ENCODE assay signal across 18 mouse cellular contexts in genomic region chr5:123010806-123011205, GRCm38 (mm10). TPM values are rescaled to one million over a fixed set of nuclear protein-coding genes. Genes with fewer than 3 reads are reported as not detected.
A peak's percentile ranks its signal among the peaks of the same experiment; 100 is the strongest.
DNase-seq lines count a peak whose midpoint lies in the region; ATAC-seq and TF ChIP-seq lines count a peak whose summit lies in the region.
"Had no signal": no experiment of that assay in that cellular context is flagged by ENCODE, and none has a peak within 500 bp of the region (broad histone marks: within the 10 kb centered on the region; RNA-seq: fewer than 3 reads in every experiment).

No protein-coding gene starts in this region.

- no peaks in the 10 kb centered on the region for H3K9me3 ChIP-seq in hindbrain, postnatal 0 days (ENCODE audit: low read length)
- no peaks in the 10 kb centered on the region for H3K9me3 ChIP-seq in hindbrain, embryonic 14.5 days (ENCODE audit: control insufficient read depth, low read length)
- H3K9me3 ChIP-seq in lung, postnatal 0 days (ENCODE audit: low read length), result no peaks in the 10 kb centered on the region
- H3K9me3 ChIP-seq in MEL (replicated peaks; ENCODE audit: insufficient read depth, low read length), result no peaks in the 10 kb centered on the region
- H3K9me3 ChIP-seq: lung, embryonic 15.5 days; midbrain, embryonic 13.5 days had no signal

- no peak overlapping the region for H3K27ac ChIP-seq in hindbrain, postnatal 0 days
- H3K27ac ChIP-seq in hindbrain, embryonic 14.5 days, result no peak overlapping the region
- H3K27ac ChIP-seq in lung, postnatal 0 days (ENCODE audit: low read length), result no peak overlapping the region
- no peak overlapping the region for H3K27ac ChIP-seq in MEL (ENCODE audit: control insufficient read depth, low read depth, low read length)
- no peak overlapping the region for H3K27ac ChIP-seq in small intestine, adult 2 months (ENCODE audit: insufficient read depth, low read depth, low read length)
- H3K27ac ChIP-seq: lung, embryonic 15.5 days; midbrain, embryonic 13.5 days had no signal

- no peak overlapping the region for H3K9ac ChIP-seq in hindbrain, postnatal 0 days (replicated peaks; ENCODE audit: low read length)
- no peak overlapping the region for H3K9ac ChIP-seq in hindbrain, embryonic 14.5 days
- no peak overlapping the region for H3K9ac ChIP-seq in lung, postnatal 0 days (replicated peaks; ENCODE audit: low read depth)
- H3K9ac ChIP-seq in MEL (ENCODE audit: control insufficient read depth, low read depth, low read length, poor library complexity, severe bottlenecking), result no peak overlapping the region
- H3K9ac ChIP-seq: lung, embryonic 15.5 days; midbrain, embryonic 13.5 days had no signal

- ATAC-seq in hindbrain, postnatal 0 days, result no peak
- ATAC-seq in hindbrain, embryonic 14.5 days (ENCODE audit: low FRiP score), result no peak
- no peak for ATAC-seq in lung, postnatal 0 days
- ATAC-seq: midbrain, embryonic 13.5 days had no signal

- 91% methylated on average over 6 of the region's 6 CpGs for WGBS in hindbrain, postnatal 0 days
- 89% methylated on average over 6 of the region's 6 CpGs for WGBS in hindbrain, embryonic 14.5 days
- WGBS in lung, postnatal 0 days, result 94% methylated on average over 6 of the region's 6 CpGs
- 94% methylated on average over 6 of the region's 6 CpGs for WGBS in small intestine, adult 2 months

- no peak overlapping the region for H3K4me3 ChIP-seq in hindbrain, postnatal 0 days (ENCODE audit: low read length)
- no peak overlapping the region for H3K4me3 ChIP-seq in hindbrain, embryonic 14.5 days (replicated peaks; ENCODE audit: low read length)
- H3K4me3 ChIP-seq in lung, postnatal 0 days (ENCODE audit: low read depth, low read length), result no peak overlapping the region
- no peak overlapping the region for H3K4me3 ChIP-seq in MEL (ENCODE audit: control insufficient read depth in 1 of 2, insufficient read depth in 1 of 2, low read depth in 2 of 2, low read length in 2 of 2)
- no peak overlapping the region for H3K4me3 ChIP-seq in small intestine, adult 2 months (ENCODE audit: low read depth, low read length)
- H3K4me3 ChIP-seq: lung, embryonic 15.5 days; midbrain, embryonic 13.5 days had no signal

- DNase-seq in hindbrain, postnatal 0 days (ENCODE audit: low spot score), result no peak
- DNase-seq in hindbrain, embryonic 14.5 days (ENCODE audit: low spot score), result no peak
- DNase-seq in lung, postnatal 0 days (ENCODE audit: low spot score), result no peak
- no peak for DNase-seq in lung, postnatal 14 days
- DNase-seq in MEL (ENCODE audit: low read depth, low spot score), result peak; percentile 54
- DNase-seq in ovary, postnatal 10 days (ENCODE audit: low spot score), result no peak
- DNase-seq in c-Kit-positive CD71-positive TER-119-positive erythroid progenitor cells, embryonic 14.5 days (ENCODE audit: low spot score), result no peak
- DNase-seq: adrenal gland, adult 2 months; gastrocnemius, postnatal 36 days; right cerebral cortex, postnatal 14 days had no signal

- peaks cover 6% of the 10 kb centered on the region for H3K79me2 ChIP-seq in MEL (ENCODE audit: control insufficient read depth, insufficient read depth, low read length, poor library complexity)

- no peaks in the 10 kb centered on the region for H3K36me3 ChIP-seq in hindbrain, postnatal 0 days (ENCODE audit: insufficient read depth, low read length)
- no peaks in the 10 kb centered on the region for H3K36me3 ChIP-seq in hindbrain, embryonic 14.5 days (replicated peaks; ENCODE audit: control insufficient read depth, insufficient read depth)
- no peaks in the 10 kb centered on the region for H3K36me3 ChIP-seq in lung, postnatal 0 days (ENCODE audit: insufficient read depth, low read length)
- H3K36me3 ChIP-seq in MEL (ENCODE audit: control insufficient read depth in 1 of 2, insufficient read depth in 2 of 2, low read length in 2 of 2), result peaks cover 0 to 5% of the 10 kb centered on the region in 2 experiments; a peak in 2 of 4 replicates
- no peaks in the 10 kb centered on the region for H3K36me3 ChIP-seq in small intestine, adult 2 months (ENCODE audit: control insufficient read depth, insufficient read depth, low read length)
- H3K36me3 ChIP-seq: lung, embryonic 15.5 days; midbrain, embryonic 13.5 days had no signal

- TF ChIP-seq EP300 in lung, postnatal 0 days (IDR thresholded peaks at IDR 0.05), result no peak
- no peak for TF ChIP-seq EP300 in MEL (IDR thresholded peaks at IDR 0.05; ENCODE audit: low read depth in 1 of 2, low read length in 2 of 2)

- peak; percentile 25 for TF ChIP-seq RAD21 in MEL (IDR thresholded peaks at IDR 0.05; ENCODE audit: low read depth, low read length)

- H3K27me3 ChIP-seq in hindbrain, postnatal 0 days (ENCODE audit: insufficient read depth, low read length), result no peaks in the 10 kb centered on the region
- no peaks in the 10 kb centered on the region for H3K27me3 ChIP-seq in hindbrain, embryonic 14.5 days (ENCODE audit: control insufficient read depth, insufficient read depth, low read length)
- H3K27me3 ChIP-seq in lung, postnatal 0 days (replicated peaks; ENCODE audit: insufficient read depth, low read length), result no peaks in the 10 kb centered on the region
- H3K27me3 ChIP-seq in MEL (ENCODE audit: control insufficient read depth in 1 of 2, insufficient read depth in 2 of 2, low read length in 2 of 2), result peaks cover 8 to 15% of the 10 kb centered on the region in 2 experiments
- H3K27me3 ChIP-seq in small intestine, adult 2 months (ENCODE audit: control insufficient read depth, insufficient read depth, low read length), result no peaks in the 10 kb centered on the region
- H3K27me3 ChIP-seq: lung, embryonic 15.5 days; midbrain, embryonic 13.5 days had no signal

- no peak overlapping the region for H3K4me2 ChIP-seq in hindbrain, postnatal 0 days (ENCODE audit: low read depth, low read length)
- no peak overlapping the region for H3K4me2 ChIP-seq in hindbrain, embryonic 14.5 days (replicated peaks)
- H3K4me2 ChIP-seq in lung, postnatal 0 days (replicated peaks; ENCODE audit: low read depth, low read length), result no peak overlapping the region
- H3K4me2 ChIP-seq: lung, embryonic 15.5 days; midbrain, embryonic 13.5 days had no signal

- peak; percentile 52 for TF ChIP-seq CTCF in hindbrain, postnatal 0 days (IDR thresholded peaks at IDR 0.05; ENCODE audit: low read depth)
- TF ChIP-seq CTCF in lung, postnatal 0 days (IDR thresholded peaks at IDR 0.05), result peak; percentile 56
- peak; percentile 54 to 63 (median 55) for TF ChIP-seq CTCF in MEL (IDR thresholded peaks at IDR 0.05 in 2 of 3, conservative IDR thresholded peaks at IDR 0.05 in 1 of 3; ENCODE audit: control insufficient read depth in 1 of 3, insufficient read depth in 1 of 3, low read depth in 2 of 3, low read length in 3 of 3, poor library complexity in 1 of 3, severe bottlenecking in 1 of 3)
- peak; percentile 45; the same call in 1 of the 2 replicates for TF ChIP-seq CTCF in small intestine, adult 2 months (IDR thresholded peaks at IDR 0.05; ENCODE audit: extremely low read depth, insufficient read length, insufficient replicate concordance, low read depth, low read length)

- TF ChIP-seq POLR2A in MEL (IDR thresholded peaks at IDR 0.05; ENCODE audit: control insufficient read depth in 1 of 2, insufficient read depth in 1 of 2, low read depth in 1 of 2, low read length in 2 of 2, poor library complexity in 1 of 2), result no peak
- TF ChIP-seq POLR2A in small intestine, adult 2 months (IDR thresholded peaks at IDR 0.05; ENCODE audit: low read depth, low read length), result no peak

- H3K4me1 ChIP-seq in hindbrain, postnatal 0 days (ENCODE audit: insufficient read depth, low read length), result peaks cover 12% of the 10 kb centered on the region
- H3K4me1 ChIP-seq in hindbrain, embryonic 14.5 days (replicated peaks; ENCODE audit: control insufficient read depth, insufficient read depth, low read length), result peaks cover 5% of the 10 kb centered on the region; the same call in 1 of the 2 replicates
- H3K4me1 ChIP-seq in lung, postnatal 0 days (ENCODE audit: insufficient read depth, low read depth, low read length), result peaks cover 4% of the 10 kb centered on the region
- H3K4me1 ChIP-seq in MEL (ENCODE audit: control insufficient read depth in 1 of 2, insufficient read depth in 2 of 2, low read length in 2 of 2), result peaks cover 0 to 8% of the 10 kb centered on the region in 2 experiments; a peak in 2 of 4 replicates
- H3K4me1 ChIP-seq in small intestine, adult 2 months (ENCODE audit: control insufficient read depth, insufficient read depth, insufficient read length, low read length), result peaks cover 7% of the 10 kb centered on the region; the same call in 1 of the 2 replicates

RNA-seq across cellular contexts. Expression of gene Orai1, which starts 4.1 kb away (rescaled TPM):
- total RNA-seq in hindbrain, postnatal 0 days (2014; rRNA removed), result 20.9 and 27.2 TPM in 2 replicates
- polyA plus RNA-seq in hindbrain, postnatal 0 days (2015; fragmentation: Nextera tagmentation; extraction: Ambion mirVana), result 16.8 and 18.3 TPM in 2 replicates
- 16.2 and 18.0 TPM in 2 replicates for polyA plus RNA-seq in hindbrain, embryonic 14.5 days (2014; fragmentation: Nextera tagmentation; extraction: Ambion mirVana)
- 54.7 and 55.2 TPM in 2 replicates for polyA plus RNA-seq in lung, postnatal 0 days (2015; fragmentation: Nextera tagmentation; extraction: Ambion mirVana)
- 4.5 and 4.7 TPM in 2 replicates for total RNA-seq in MEL (2012; rRNA removed)
- polyA plus RNA-seq in MEL (2012; ENCODE audit: insufficient read depth in 1 of 2, insufficient read length in 2 of 2, low read depth in 1 of 2, low replicate concordance in 2 of 2, missing spikeins in 1 of 2), result 10 to 100 TPM in 1 of 2 experiments, not detected in 1; 13.3 TPM
- 70.0 and 133 TPM in 2 replicates for polyA plus RNA-seq in small intestine, adult 2 months (2012; rRNA removed)

RNA-seq across cellular contexts. Expression of gene Kdm2b, which starts 21.2 kb away (rescaled TPM):
- 75.7 and 87.3 TPM in 2 replicates for total RNA-seq in hindbrain, postnatal 0 days (2014; rRNA removed)
- 59.7 and 60.9 TPM in 2 replicates for polyA plus RNA-seq in hindbrain, postnatal 0 days (2015; fragmentation: Nextera tagmentation; extraction: Ambion mirVana)
- polyA plus RNA-seq in hindbrain, embryonic 14.5 days (2014; fragmentation: Nextera tagmentation; extraction: Ambion mirVana), result 80.8 and 87.1 TPM in 2 replicates
- polyA plus RNA-seq in lung, postnatal 0 days (2015; fragmentation: Nextera tagmentation; extraction: Ambion mirVana), result 12.2 and 13.7 TPM in 2 replicates
- total RNA-seq in MEL (2012; rRNA removed), result 24.8 and 29.2 TPM in 2 replicates
- 10 to 100 TPM in 1 of 2 experiments, not detected in 1; 48.9 TPM for polyA plus RNA-seq in MEL (2012; ENCODE audit: insufficient read depth in 1 of 2, insufficient read length in 2 of 2, low read depth in 1 of 2, low replicate concordance in 2 of 2, missing spikeins in 1 of 2)
- 8.6 and 12.0 TPM in 2 replicates for polyA plus RNA-seq in small intestine, adult 2 months (2012; rRNA removed)

RNA-seq across cellular contexts. Expression of gene Morn3, which starts 36.0 kb away (rescaled TPM):
- total RNA-seq in hindbrain, postnatal 0 days (2014; rRNA removed), result not detected in 2 replicates
- 0.64 and 0.87 TPM in 2 replicates for polyA plus RNA-seq in hindbrain, postnatal 0 days (2015; fragmentation: Nextera tagmentation; extraction: Ambion mirVana)
- 0.79 TPM in 1 of 2 replicates, not detected in the other for polyA plus RNA-seq in hindbrain, embryonic 14.5 days (2014; fragmentation: Nextera tagmentation; extraction: Ambion mirVana)
- 5.3 and 8.3 TPM in 2 replicates for polyA plus RNA-seq in lung, postnatal 0 days (2015; fragmentation: Nextera tagmentation; extraction: Ambion mirVana)
- not detected in 2 replicates for total RNA-seq in MEL (2012; rRNA removed)
- not detected for polyA plus RNA-seq in MEL (2012; ENCODE audit: insufficient read depth in 1 of 2, insufficient read length in 2 of 2, low read depth in 1 of 2, low replicate concordance in 2 of 2, missing spikeins in 1 of 2)
- not detected in 2 replicates for polyA plus RNA-seq in small intestine, adult 2 months (2012; rRNA removed)
- total RNA-seq: adrenal gland, adult 2 months; gastrocnemius, postnatal 36 days; layer of hippocampus, adult 8-10 months; left cerebral cortex, postnatal 36 days had no signal
- polyA plus RNA-seq: adrenal gland, adult 2 months; forebrain, embryonic 11.5 days; heart, postnatal 0 days; stomach, embryonic 14.5 days had no signal

RNA-seq across cellular contexts. Expression of gene Tmem120b, which starts 57.4 kb away (rescaled TPM):
- total RNA-seq in hindbrain, postnatal 0 days (2014; rRNA removed), result 15.3 and 29.3 TPM in 2 replicates
- 17.7 and 19.6 TPM in 2 replicates for polyA plus RNA-seq in hindbrain, postnatal 0 days (2015; fragmentation: Nextera tagmentation; extraction: Ambion mirVana)
- 13.0 and 14.0 TPM in 2 replicates for polyA plus RNA-seq in hindbrain, embryonic 14.5 days (2014; fragmentation: Nextera tagmentation; extraction: Ambion mirVana)
- 11.9 and 12.2 TPM in 2 replicates for polyA plus RNA-seq in lung, postnatal 0 days (2015; fragmentation: Nextera tagmentation; extraction: Ambion mirVana)
- 4.3 and 6.8 TPM in 2 replicates for total RNA-seq in MEL (2012; rRNA removed)
- 1 to 10 TPM in 1 of 2 experiments, not detected in 1; 5.6 TPM for polyA plus RNA-seq in MEL (2012; ENCODE audit: insufficient read depth in 1 of 2, insufficient read length in 2 of 2, low read depth in 1 of 2, low replicate concordance in 2 of 2, missing spikeins in 1 of 2)
- 1.6 and 3.3 TPM in 2 replicates for polyA plus RNA-seq in small intestine, adult 2 months (2012; rRNA removed)
